Mouse (Mus musculus) neutrophil, adult 5-6 weeks (primary cell): ENCODE data around the gene Mta1. TPM values are rescaled to one million over a fixed set of nuclear protein-coding genes. Genes with fewer than 3 reads are reported as not detected.
A peak's percentile ranks its signal among the peaks of the same experiment; 100 is the strongest.

ENCODE experiments used
- ATAC-seq: fragments of 151-379, 151-347 bp; 2 replicates; pipeline ENCODE4 v1.8.0; 2017; ENCODE audit warnings: mild to moderate bottlenecking, moderate TSS enrichment; ENCODE audit not compliant: insufficient number of reproducible peaks, poor library complexity, low FRiP score, severe bottlenecking; ENCODE audit errors: extremely low read depth
- total RNA-seq: library from RNA; stranded (forward); fragments of 200-1000 nt; gene quantifications from 2 replicates; pipeline ENCODE4 v1.2.3, GENCODE M21; 2017

Mta1 gene
- 12.8 and 17.7 TPM in 2 replicates for total RNA-seq

DNA sequence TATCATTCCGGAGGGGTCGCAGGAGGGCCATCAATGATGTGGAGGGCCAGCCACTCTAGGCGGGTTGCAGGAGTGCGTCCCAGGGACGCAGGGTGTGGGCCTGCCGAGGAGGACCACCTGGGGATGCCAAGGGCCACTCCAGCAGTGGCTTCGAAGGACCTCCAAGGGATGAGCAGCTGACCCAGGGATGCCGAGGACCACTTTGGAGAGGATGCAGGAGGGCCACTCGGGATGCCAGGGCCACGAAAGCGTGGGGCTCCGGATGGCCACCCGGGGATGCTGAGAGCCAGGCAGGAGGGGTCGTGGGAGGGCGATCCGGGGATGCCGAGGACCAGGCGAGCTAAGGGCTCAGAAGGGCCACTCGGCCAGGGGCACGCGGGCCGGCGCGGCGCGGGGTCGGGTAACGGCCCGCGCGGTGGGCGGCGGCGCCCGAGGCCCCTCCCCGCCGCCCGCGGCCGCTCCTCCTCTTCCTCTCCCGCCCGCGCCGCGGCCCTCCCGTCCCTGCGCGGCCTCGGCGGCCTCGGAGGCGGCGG lies at the start of gene Mta1:
TSS of gene Mta1 (plus strand) at position 530 of the 533 bp plus-strand sequence.
- no peak for ATAC-seq

DNA sequence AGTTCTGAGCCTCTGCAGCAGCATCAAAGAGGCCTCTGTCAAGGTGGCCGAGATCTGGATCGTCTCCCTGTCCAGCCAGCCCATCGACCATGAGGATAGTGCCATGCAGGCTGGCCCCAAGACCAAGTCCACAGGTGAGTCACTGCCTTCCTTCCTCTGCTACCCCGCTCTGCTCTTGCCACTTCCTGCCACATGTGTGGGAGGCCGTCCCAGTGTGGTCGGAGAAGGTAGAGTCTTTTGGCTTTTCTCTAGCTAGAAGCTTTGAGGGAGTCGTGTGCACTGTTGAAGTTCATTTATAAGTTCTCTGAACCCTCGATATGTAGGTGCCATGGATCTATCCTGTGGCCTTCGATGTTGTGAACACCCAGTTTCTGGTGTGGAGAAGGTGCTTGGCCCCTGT lies 48.2 kb upstream of the Mta1 start:
- ATAC-seq, result 0 out of 2 replicates have a peak, but pooled peaks have one; percentile 4

DNA sequence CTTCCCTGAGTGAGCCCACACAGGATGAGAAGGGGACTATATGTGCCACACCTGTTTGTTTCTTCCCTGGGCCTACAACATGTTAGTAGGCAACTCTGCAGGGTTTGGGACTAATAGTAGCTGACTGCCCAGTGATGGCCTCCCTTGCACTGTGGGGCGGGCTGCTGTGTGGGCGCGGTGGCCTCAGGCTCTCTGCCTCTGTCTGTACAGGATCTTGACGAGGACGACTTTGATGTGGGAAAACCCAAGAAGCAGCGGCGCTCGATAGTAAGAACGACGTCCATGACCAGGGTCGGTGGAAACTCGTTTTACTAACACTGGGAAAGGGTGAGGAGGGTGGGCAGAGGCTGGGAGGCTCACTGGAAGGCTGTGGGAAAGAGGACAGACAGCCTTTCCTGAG lies 47.4 kb upstream of the Mta1 start:
- ATAC-seq, result no peak

DNA sequence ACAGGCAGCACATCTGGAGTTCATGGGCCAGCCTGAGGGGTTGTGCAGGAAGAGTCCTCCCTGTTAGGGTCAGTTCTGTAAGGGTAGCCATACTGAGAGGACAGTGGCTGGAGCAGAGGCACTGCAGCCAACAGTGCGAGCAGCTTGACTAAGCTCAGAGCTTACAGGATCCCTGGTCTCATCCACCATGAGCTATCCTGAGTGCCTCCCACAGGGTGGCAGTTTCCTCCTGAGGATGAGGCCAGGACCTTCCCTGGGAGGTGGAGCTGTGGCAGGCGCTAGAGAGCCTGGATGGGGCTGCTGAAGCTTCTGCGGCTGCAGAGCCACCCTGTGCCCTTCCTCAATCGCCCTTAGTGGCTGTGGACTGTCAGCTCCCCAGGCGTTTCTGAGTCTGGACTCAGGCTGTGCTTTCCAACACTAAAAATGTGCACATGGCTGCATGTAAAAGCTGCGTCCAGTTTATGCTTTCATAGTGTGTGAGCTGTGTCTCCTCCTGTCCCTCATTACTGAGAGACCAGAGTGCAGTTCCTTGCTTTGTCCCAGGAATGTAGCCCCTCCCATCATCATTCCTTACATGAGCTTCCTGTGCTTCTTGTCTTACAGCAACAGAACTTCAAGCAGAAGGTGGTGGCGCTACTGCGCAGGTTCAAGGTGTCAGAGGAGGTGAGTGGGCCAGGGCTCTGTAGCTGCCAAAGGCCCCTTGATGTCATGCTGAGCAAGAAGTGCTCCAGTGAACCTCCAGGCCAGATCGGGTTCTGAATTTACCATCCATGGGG lies 46.3 kb upstream of the Mta1 start:
- ATAC-seq, result no peak

DNA sequence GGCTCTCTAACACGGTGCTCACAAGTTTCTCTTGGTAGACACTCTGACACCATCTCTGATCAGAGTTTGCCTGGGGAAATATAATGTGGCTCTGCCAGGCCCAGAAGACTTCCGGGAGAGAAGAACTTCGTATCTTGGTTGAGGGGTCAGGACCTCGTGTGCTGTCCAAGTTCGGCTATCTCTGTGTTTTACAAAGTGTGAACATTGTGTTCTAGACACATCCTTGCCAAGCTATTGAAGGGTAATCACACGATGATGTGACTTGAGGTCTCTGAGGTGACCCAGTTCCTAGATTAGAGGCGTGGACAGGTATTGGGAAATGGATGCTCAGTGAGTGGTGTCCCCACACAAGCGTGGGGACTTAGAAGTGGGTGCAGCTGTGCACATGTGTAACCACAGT lies 42.0 kb upstream of the Mta1 start:
- no peak for ATAC-seq

DNA sequence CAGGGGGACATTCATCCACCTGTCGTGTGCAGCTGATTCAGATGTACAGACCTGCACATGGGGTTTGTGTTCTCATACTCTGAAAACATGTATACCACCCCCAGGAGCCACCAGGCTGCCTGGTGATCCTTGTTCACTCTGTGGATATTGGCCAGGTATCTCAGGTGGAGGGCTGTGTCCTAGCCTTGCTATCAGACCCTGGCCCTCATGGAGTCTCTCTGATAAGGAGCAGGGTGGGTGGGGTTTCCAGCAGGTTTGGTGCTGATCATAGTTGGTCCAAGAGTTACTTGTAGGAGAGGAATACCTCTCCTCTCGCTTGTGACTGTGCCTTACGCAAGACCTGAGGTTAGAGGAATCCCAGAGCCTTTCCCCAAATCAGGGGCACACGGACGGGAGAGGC lies 37.9 kb upstream of the Mta1 start:
- no peak for ATAC-seq

DNA sequence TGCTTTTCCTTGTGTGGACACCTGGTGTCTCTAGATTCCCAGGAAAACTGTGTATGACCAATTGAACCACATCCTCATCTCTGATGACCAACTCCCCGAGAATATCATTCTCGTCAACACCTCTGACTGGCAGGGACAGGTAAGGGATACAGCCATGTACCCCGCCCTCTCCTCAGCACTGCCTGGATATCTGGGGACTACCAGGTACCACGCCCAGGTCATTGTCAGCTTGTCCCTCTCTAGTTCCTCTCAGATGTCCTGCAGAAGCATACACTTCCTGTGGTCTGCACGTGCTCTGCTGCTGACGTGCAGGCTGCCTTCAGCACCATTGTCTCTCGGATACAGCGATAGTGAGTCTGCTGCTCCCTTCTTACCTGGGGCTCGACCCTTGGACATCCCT lies 36.5 kb upstream of the Mta1 start:
- ATAC-seq, result no peak

DNA sequence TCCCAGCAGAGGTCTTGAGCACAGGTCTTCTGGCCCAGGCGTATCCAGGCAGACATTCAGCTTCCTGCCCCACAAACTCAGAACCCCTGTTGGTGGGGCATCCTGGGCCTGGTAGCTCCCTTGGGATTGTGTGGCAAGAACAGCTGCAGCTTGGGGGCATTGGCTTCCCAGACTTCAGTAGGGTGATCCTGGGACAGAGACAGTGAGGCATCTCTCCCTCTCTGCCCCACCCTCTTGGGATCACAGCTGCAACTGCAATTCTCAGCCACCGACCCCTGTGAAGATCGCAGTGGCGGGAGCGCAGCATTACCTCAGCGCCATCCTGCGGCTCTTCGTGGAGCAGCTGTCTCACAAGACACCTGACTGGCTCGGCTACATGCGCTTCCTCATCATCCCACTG lies 35.9 kb upstream of the Mta1 start:
- no peak for ATAC-seq

DNA sequence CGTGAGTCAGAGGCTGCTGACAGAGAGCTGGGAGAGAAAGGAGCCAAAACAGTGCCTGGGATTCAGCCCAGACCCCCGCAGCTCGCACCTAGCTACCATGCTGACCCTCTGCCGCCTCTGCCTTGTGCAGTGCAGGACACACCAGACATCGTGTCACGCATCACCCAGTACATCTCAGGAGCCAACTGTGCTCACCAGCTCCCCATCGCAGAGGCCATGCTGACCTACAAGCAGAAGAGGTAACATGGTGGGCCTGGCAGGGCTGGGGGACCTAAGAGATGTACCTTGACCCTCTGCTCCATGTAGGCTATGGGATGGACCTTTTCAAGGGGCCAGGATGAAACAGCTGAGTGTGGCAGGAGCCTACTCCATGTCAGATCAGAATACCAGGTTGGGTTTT lies 34.4 kb upstream of the Mta1 start:
- no peak for ATAC-seq

DNA sequence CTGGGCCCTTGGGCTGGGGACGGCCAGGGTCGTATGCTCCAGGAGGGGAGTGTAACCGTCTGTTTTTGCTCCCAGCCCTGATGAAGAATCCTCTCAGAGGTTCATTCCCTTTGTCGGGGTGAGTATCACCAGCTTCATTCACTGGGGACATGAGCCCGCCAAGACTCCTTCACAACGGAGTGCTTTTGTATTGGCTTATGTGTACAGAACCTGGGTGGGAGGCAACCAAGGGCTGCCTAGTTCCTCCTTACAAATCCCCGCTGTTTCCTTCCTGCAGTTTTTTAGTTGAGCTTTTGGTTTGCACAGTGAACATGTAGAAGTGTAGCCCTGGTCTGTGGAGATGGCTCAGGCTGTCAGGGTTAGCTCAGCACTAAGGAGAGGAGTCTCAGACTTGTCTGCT lies 30.1 kb upstream of the Mta1 start:
- no peak for ATAC-seq

DNA sequence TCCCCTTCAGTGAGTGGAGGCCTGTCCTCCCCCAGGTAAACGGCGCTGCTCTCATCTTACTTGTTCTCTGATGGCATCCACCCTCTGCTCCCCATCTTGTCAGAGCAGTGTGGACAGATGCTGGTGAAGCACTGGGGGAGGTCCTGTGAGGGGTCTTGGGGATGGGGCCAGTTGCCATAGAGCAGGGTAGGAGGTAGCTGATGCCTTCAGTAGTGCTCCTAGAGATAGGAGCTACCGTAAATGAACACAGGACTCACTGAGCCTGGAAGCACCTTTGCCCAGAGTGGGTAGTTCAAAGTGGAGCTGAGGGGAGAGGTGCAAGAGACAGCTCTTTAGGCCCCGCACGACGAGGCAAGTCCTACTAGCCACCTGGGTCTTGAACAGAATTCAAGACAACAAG lies 28.7 kb upstream of the Mta1 start:
- no peak for ATAC-seq

DNA sequence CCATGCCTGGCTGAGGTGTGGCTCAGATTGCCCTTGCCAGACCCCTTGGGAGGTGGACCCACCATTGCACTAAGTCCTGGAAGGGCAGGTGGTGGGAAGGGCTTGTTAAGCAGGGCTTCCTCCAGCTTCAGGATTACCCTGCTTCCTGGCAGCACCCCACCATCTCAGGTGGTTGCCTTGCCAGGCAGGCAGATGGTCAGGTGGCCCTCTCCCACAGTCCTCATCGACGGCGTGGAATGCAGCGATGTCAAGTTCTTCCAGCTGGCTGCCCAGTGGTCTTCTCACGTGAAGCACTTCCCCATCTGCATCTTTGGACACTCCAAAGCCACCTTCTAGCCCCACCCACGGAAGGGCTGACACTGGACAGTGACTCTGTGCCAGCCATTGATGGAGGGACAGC lies 26.8 kb upstream of the Mta1 start:
- ATAC-seq, result no peak

DNA sequence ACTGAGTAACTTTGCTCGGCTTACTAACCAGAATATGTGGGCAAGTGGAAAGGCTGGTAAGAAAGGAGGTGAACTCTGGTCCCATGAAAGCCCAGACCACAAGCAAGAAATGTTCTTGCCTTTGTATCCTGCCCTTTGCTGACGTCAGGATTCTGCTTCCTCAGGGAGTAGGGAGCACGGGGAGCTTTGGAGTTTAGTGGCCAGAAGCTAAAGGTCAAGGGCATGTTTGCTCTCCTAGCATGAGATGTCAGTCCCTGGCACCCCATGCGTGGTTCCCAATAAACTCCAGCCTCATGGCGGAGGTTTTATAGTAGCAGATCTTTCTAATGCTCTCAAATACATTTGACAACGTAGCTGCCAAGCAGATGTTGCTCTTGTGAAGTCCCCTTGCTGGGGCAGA lies 26.3 kb upstream of the Mta1 start:
- ATAC-seq, result no peak

DNA sequence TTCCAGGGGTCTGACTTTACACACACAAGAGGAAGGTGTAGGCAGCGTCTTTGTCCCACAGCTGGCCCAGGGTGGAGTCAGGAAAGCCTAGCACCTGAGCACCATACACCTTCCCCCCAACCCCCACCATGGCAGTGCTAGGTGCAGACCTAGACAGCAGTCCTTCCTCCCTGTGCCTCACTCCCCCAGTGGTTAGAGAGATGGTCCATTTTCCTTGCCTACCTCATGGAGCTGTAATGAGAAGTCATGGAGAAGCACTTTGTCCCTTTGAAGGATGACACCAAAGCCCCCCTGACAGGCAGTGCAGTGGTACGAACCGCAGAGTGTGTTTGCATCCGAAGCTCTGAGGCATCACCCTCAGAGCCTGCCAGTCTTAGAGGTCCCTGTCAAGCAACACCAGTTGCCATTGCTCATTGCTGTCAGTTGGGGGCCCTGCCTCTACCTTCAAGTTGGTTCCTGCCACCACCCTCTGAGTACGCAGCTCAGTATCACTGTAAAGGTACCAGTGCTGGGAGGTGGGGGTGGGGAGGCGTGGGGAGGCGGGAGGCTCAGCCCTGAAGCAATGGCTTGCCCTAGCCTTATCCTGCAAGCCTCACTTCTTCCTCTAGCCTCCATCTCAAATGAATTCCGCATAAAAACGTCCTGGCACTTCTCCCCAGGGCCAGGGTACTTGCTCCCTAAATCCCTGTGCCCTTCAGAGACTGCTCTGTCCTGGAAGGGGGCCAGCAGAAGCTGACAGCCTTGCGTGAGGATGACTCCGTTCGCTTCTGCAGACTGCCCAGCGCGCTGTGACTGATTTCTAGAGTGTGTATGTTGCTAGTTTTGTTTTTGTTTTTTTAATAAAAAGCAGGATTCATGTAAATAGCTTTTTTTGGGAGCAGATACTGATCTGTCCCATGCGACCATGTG lies 24.4 kb upstream of the Mta1 start:
- peak; percentile 11; the same call in 1 of the 2 replicates for ATAC-seq

DNA sequence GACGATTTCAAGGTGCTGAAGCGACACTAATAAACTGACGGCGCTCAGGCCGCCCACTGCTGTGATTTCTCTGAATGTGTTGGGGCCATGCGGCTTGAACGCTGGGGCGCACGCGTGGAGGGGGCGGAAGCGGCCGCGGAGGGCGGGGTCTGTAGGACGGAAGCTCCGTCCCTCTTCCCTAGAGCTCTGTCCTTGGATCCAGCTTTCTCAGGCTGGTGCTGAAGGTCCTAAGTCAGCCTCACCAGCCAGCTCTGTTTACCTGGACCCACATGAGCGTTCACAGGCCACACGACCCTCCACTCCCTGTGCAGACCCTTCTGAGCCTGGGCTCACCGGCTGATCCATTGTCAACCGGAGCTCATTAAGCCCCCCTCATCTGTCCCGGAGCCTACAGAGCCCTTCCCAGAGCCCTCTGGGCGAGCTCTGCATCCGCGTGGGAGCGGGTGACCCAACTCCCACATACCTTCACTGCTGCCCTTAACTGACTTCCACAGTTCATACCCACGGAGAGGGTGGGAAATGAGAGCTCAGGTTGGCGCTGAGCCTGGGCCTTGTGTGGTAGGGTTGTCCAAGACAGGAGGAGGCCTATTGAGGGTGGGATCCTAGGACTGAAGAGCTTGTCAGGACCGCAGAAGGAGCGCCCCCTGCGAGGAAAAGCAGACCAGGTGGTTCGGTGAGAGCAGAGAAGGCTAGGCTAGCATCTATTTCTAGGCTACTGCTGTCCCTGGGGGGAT lies 23.6 kb upstream of the Mta1 start, which contains the start of gene Tex22:
TSS of gene Tex22 (plus strand) at position 174 of the 734 bp plus-strand sequence.
- ATAC-seq, result 0 out of 2 replicates have a peak, but pooled peaks have one; percentile 25

DNA sequence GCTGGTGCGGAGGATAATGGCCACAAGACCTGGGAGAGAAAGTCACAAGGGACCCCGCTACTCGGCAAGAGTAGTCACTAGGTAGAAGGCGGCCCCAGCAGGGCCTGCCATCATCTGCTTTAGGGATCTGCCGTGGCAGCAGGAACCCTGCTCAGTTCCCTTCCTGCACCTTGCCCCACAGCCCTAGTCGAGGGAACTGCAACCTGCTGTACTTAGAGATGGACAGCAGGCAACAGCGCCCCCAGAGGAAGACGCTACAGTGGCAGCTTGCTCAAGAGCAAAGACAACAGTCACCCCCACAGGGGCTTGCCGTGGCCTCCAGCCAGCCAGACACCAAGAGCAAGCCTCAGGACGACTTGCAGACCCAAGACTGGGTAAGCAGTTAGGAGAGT lies 23.0 kb upstream of the Mta1 start:
- ATAC-seq, result peak; percentile 91

DNA sequence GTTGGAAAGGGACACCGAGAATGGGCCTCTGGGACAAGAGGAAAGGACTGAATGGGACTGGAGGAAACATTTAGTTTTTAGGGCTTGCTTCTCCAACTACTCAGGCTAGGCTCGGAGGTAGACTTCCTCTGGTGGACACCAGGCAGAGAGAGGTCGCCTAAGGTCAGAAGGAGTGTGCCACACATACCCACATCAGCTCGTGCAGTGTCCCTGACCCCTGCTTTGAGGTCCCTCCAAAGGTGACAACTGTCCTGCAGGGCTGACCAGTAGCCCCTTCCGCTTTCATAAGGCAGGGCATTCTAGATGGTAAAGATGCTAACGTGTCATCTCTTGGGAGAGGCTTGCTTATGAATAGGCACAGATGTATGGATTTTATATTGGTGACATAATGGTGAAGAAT lies 22.6 kb upstream of the Mta1 start:
- no peak for ATAC-seq

DNA sequence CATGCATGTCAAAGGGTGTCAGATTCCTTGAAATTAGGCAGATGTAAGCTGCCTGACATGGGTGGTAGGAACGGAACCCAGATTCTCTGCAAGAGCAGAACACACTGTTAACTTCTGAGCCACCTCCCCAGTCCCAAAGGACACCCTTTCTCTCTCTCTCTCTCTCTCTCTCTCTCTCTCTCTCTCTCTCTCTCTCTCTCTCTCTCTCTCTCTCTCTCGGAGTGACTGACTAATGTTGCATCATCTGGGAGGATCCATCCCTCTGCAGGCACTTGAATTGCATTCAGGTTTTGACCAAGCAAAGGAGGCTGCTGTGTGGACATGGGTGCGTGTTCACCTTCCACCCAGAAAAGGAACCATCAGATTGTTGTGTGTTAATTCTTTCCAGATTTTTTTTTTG lies 10.8 kb upstream of the Mta1 start:
- no peak for ATAC-seq

DNA sequence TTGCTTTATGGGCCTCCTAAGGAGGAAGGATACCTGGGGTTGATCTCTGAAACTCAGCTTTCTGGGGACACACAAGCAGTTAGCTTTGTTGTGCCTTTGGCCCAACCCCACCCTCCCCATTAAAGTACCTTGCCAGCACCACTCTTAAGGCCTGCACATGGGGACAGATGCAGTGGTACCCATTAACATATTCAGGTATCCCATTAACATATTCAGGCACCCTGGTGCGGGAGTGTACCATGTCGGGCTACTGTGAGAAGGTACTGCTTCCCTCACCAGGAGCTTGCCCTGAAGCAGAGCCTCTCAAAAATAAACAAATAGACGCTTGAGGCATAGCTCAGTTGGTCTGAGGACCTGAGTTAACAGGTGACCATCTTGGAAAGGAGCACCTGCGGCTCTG lies 10.1 kb upstream of the Mta1 start:
- no peak for ATAC-seq
